ENCODE assay signal across 28 mouse cellular contexts in genomic region chr9:97533306-97533705, GRCm38 (mm10).
"Had no signal": no experiment of that assay in that cellular context is flagged by ENCODE, and none has a peak within 500 bp of the region (broad histone marks: within the 10 kb centered on the region; RNA-seq: fewer than 3 reads in every experiment).

No protein-coding gene starts in this region.

- H3K9me3 ChIP-seq: heart, embryonic 10.5 days; heart, embryonic 12.5 days; hindbrain, embryonic 10.5 days; hindbrain, embryonic 12.5 days; intestine, embryonic 15.5 days; limb, embryonic 10.5 days; limb, embryonic 12.5 days; liver, embryonic 13.5 days; liver, embryonic 15.5 days had no signal

- H3K4me3 ChIP-seq: gastrocnemius, adult 2 months; heart, embryonic 10.5 days; heart, embryonic 12.5 days; hindbrain, embryonic 10.5 days; hindbrain, embryonic 12.5 days; intestine, embryonic 15.5 days; left cerebral cortex, adult 2 months; limb, embryonic 10.5 days; limb, embryonic 12.5 days; liver, embryonic 13.5 days; liver, embryonic 15.5 days had no signal

- H3K4me1 ChIP-seq: heart, embryonic 10.5 days; heart, embryonic 12.5 days; hindbrain, embryonic 12.5 days; intestine, embryonic 15.5 days; limb, embryonic 12.5 days; liver, embryonic 13.5 days; liver, embryonic 15.5 days had no signal

- H3K4me2 ChIP-seq: heart, embryonic 12.5 days; hindbrain, embryonic 12.5 days; hindbrain, embryonic 14.5 days; intestine, embryonic 15.5 days; limb, embryonic 12.5 days; liver, embryonic 11.5 days; liver, embryonic 13.5 days; liver, embryonic 15.5 days had no signal

- DNase-seq: gastrocnemius, adult 2 months; gastrocnemius, postnatal 10 days; gastrocnemius, postnatal 25 days; heart, adult 18-20 months; heart, postnatal 10 days; heart, postnatal 4 days; kidney, adult 18-20 months; kidney, adult 8-10 months; kidney, postnatal 10 days; kidney, postnatal 25 days; kidney, postnatal 4 days; liver; liver, embryonic 13.5 days; liver, postnatal 0 days had no signal

- ATAC-seq: hindbrain, embryonic 16.5 days; inflammation-experienced regulatory T-cells, adult 6 months; intestine, embryonic 15.5 days; intestine, postnatal 0 days; liver, postnatal 0 days had no signal

- H3K27me3 ChIP-seq: hindbrain, embryonic 12.5 days; intestine, embryonic 15.5 days; limb, embryonic 12.5 days; liver, embryonic 13.5 days; liver, embryonic 15.5 days had no signal

- H3K36me3 ChIP-seq: heart, embryonic 10.5 days; heart, embryonic 12.5 days; hindbrain, embryonic 10.5 days; hindbrain, embryonic 12.5 days; intestine, embryonic 15.5 days; limb, embryonic 10.5 days; limb, embryonic 12.5 days; liver, embryonic 13.5 days; liver, embryonic 15.5 days had no signal

- H3K9ac ChIP-seq: heart, embryonic 12.5 days; hindbrain, embryonic 12.5 days; hindbrain, embryonic 14.5 days; intestine, embryonic 15.5 days; limb, embryonic 12.5 days; liver, embryonic 13.5 days; liver, embryonic 15.5 days; liver, postnatal 0 days had no signal

- H3K27ac ChIP-seq: gastrocnemius, adult 2 months; heart, embryonic 10.5 days; hindbrain, embryonic 10.5 days; hindbrain, embryonic 12.5 days; hindbrain, embryonic 14.5 days; intestine, embryonic 15.5 days; left cerebral cortex, adult 2 months; limb, embryonic 10.5 days; limb, embryonic 12.5 days; liver, embryonic 13.5 days; liver, embryonic 15.5 days had no signal
